Mouse (Mus musculus): ENCODE measurements around the gene Cdh23.
A peak's percentile ranks its signal among the peaks of the same experiment; 100 is the strongest.

Gene Cdh23

DNA sequence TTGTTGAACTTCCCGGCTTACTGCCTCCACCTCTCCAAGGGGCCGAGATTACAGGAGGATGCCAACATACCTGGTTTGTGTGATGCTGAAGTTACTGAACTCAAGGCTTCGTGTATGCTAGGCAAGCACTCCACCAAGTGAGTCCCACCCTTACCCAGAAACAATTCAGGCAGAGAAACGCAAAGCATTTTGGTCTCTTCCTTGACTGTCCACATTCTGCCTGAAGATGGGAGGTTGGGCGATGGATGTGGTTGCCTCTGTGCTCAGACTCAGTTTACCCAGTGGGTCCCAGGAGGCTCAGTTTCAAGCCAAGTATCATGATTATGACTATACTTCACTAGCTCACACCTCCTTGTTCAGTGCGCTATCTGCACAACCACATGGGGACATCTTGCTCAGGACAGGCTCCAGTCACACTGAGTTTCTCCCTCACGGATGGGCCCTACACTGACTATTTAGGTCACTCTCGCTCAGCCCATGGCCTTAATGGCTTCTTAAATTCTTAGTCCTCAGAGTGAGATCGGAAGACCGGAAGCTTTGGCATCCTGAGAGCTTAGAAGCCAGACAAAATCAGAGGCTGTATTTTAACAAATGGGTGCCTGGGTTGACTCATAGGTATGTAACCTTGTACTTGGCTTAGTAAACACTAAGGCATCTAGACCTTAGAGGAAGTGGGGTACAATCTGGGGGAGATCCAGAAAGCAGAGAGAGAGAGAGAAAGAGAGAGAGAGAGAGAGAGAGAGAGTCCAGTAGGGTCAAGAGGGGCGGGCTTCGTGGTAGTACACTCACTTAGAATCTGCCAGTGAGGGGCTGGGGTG, 118.2 kb downstream of the Cdh23 start:
- DNase-seq (ENCODE audit: low spot score in 2 of 2): no peak

DNA sequence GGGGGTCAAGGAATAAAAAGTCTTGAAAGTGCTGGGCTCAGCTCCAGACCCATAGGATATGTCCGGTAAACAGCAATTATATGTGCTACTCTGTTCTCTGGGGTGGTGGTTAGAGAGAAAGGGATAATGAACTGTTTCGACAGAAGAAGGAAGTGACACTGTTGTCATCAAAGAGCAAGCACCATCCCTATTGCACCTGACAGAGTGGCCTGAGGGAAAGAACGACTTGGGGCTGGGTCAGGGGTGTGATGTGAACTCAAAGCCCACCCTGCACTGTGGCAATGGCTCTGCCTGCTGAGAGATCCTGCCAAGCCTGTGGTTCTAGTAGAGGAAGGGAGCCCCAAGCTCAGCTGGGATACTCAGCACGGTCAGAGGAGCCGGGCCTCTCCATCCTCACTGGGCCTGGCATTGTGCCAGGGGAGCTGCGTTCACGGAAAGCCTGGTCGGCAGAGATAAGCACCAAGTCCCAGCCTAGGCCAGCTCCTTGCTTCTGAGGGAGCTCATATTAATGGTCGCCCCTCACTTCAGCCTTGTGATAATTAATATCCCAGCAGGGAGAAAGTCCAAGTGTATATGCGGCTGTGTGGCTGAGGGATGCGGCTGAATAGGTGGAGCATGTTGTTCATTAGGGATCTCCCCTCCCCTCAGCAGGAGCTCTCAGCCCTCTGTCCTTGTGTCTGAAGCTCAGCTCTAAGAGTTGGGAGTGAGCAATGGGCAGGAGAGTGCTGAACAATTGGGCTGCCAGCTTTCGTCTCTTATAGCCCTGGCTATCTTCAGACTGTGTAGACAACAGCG, 119.0 kb downstream of the Cdh23 start:
- DNase-seq (ENCODE audit: low spot score in 2 of 2): peak in 1 of 2 experiments; percentile 23

DNA sequence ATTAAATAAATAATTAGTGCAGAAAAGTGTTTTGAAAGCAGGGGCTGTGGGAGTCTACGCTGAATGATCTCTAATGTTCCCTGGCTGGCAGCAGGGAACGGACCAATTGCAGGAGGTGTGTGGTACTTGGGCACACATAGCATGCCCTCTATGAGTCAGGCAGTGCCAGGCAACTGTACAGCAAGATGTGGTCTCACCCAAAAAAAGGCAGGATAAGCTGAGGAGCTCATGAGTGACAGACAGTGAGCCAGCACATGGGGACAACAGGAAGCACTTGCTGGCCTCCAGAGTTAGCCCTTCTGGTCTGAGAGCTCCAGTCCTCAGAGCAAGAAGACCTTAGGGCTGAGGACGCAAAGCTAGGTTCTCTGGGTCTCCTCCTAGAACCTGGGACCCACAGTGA, 121.4 kb downstream of the Cdh23 start:
- DNase-seq (ENCODE audit: low spot score in 2 of 2): no peak

DNA sequence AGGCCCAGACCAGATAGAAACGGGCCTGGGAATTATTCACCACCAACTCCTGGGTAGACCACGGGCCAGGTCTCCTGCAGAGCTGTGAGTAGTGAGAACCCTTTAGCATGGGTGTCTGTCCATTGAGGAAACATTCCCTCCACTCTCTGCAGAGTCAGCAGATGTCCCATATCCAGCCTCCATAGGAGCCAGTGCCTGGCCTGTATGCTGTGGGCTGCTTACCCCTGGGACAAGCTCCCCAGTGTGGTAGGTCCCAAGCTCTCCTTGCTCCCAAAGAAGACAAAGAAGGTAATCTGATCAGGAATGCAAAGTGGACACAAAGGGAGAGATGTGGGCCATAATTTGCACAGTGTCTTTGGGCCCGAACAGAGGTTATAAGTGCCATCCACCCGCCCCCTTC, 124.8 kb downstream of the Cdh23 start:
- DNase-seq (ENCODE audit: low spot score in 2 of 2): no peak

DNA sequence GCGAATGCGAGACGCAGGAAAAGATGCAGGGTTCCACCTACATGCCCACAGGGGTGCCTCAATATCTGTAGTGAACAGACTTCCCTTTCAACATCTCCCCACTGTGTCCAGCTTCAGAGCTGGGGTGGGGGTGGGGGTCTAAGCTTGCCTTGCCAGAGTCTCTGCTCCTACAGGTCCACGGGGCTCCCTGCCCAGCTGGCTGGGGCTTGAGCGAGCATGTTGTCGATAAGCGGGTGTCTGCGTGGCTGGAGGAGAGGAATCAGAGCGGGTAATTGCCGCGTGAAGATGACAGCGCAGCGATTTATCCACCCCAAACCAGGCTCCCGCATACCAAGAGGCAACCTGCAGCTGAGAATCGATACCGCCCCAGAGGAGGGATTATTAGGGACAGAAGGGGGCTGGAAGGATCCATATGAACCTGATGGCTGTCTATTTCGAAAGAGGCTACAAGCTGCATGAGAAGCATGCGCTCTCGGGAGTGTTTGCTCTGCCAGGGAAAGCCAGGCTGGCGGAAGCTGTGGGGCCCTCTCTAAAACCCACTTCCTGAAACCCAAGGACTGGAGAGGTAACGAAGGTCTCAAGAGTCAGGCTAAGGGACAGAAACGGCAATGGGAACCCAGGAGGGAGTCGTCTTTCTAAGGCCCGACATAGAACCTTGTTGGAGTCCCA, 129.8 kb downstream of the Cdh23 start:
- DNase-seq (ENCODE audit: low spot score in 2 of 2): no peak

DNA sequence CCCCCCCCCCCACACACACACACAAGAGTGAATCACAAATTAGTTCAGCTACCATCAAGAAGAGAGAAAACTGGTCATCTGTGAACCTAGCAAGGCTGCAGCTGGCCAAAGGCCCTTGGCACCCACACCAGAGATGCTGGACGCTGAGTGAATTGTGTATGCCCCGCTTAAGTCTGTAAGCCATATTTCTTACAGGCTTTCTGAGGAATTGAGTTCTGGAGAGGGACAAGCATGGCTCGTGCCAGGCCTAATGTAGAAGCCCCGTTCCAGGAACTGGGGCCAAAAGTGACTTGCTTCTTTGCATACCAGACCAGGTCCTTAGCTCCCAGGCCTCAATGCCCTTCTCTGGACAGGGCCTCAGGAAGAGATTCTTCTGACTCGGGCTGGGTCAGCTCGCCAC, 132.2 kb downstream of the Cdh23 start:
- DNase-seq (ENCODE audit: low spot score in 2 of 2): no peak

DNA sequence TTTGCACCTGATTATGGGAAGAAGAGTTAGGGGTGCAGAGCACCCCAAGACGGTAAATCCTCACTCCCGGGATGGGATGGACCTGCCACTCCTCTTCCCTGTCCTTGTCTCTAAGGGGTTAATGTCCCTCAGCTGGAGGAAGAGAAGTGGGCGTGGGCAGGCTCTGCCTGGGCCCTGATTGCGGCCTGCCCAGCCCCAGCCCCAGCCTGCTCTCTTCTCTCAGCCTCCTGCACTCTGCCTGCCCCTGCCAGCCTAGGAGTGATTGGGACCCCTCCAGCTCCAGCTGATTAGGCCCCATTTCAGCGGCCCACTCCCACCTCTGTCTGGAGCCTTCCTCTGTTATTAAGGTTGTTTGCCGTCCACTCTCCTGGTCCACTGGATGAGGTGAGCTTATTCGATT, 133.3 kb downstream of the Cdh23 start:
- no peak for DNase-seq (ENCODE audit: low spot score in 2 of 2)

DNA sequence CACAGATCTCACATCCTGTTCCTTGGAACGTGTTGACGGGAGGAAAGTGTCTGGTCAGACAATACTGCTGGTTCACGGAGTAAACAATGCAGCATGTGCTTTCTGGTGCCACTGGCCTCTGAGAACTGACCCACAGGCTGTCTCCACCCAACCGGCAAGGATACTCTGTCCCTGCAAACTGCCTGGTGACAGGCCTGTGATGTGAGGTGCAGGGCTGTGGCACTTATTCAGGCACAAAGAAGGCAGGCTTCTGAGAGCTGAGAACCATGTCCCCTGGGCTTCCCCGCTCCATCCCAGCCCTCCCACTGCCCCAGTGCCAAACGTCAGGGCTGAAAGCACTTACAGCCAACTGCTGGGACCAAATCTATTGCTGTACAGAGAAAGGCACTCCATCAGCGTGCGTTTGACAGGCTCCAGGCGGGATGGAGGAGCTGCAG, 137.8 kb downstream of the Cdh23 start:
- DNase-seq (ENCODE audit: low spot score in 2 of 2): no peak

DNA sequence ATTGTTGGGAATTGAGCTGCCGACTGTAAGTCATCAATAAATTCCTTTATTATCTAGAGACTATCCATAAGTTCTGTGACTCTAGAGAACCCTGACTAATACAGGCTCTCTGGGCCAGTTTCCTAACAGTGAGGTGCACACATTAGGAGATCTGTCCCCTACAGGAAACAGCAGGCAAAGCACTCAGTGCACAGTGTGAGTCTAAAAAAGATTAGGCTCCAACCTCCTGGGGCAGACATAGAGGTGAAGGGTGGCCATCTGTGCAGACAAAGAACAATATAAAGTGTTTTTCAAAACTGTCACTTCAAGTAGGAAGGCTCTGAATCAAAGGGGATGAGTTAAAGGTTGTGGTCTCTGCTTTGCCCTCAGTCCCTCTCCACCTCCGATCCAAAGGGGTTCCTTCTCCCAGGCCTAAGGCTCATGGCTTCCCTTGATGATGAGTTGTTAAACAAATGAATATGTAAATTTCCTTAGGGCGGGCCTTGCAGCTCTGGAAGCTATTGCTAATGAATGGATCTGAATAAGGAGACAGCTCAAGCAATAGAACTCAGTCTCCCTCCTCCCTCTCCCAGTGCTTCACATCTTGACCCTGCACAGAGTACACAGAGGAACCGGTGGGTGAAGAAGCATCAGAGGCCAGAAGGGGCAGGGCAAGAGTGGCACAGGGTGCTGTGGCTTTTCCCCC, 143.2 kb downstream of the Cdh23 start:
- DNase-seq (ENCODE audit: low spot score in 2 of 2): no peak

DNA sequence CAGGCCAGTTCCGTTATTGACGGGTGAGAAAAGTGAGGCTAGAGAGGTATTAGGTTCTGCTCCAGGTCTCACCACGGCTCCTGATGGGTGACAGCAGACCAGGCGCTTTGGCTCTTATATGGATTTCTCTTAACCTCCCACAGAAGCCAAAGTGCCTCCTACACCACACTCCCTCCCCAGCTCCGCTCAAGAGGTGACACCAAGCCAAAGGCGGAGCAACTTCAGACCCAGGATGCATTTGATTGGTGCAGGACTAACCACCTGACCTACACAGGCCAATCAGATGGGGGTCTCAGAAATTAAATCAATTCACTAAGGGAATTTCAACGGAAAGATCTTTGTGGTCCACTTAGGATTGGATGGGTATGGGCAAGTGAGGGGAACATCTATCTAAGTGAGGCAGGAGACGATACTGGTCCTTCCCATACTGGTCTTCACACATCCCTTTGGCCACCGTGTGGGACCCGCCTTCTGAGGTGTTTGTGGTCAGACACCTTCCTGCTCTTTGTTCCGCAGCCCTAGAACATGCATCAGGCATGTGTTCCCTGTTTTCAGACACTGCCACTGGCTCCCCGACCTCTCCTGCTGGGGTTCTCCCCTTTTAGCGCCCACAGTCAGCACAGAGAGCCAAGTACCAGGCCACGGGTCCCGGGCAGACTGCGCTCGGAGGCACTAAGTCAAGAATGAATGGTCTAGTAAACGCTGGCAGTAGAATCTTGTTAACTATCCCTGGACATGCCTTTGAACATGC, 157.0 kb downstream of the Cdh23 start:
- no peak for DNase-seq (ENCODE audit: low spot score in 2 of 2)

DNA sequence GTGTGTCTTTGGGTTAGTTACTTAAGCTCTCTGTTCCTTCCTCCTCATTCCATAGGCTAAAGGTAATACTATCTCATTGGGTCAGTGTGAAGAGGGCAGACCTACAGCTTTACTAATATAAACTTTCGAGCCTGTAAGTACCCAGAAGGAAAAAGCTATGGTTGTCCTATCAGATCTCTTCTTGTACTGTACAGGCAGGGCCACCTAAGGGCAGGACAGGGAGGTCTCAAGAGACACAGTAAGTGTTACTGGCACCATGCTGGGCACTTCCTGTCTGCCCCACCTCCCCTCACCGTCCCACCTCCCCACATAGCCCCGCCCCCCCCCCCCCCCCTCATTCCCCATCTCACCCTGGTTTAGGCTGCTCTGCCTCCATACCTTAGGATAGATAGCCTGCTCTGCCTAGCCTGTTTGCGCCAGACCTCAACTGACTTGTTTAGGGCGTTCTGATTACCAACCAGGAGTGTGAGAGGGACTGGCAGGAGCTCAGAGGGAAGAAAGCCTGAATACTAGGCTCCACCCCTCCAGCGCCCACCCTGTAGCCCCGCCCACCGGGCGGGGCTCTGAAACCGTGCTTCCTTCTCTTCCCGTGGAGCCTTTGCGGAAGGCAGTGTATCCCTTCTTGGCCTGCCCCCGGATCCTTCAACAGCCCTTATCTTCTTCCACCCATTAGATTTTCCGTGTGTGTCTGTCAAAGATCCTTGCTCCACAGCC, 160.0 kb downstream of the Cdh23 start:
- DNase-seq (ENCODE audit: low spot score in 2 of 2): no peak

DNA sequence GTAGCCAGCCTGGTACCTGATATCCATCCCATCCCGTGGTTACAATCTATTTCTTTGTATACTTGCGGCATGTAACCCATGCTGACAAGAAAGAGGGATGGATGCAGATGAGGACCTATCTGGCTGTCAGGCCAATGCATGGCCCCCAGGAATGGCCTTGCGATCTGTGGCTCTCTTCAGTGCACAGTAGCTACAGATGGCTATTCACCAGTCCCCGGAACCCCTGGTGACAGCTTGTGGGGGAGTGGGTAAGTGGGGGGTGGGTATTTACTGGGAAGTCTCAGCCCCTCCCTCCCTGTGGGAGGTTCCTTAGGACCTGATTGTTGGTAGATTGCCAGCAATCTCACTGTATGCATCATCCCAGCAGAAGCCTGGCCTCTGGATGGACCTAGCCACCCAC, 163.8 kb downstream of the Cdh23 start:
- no peak for DNase-seq (ENCODE audit: low spot score in 2 of 2)

DNA sequence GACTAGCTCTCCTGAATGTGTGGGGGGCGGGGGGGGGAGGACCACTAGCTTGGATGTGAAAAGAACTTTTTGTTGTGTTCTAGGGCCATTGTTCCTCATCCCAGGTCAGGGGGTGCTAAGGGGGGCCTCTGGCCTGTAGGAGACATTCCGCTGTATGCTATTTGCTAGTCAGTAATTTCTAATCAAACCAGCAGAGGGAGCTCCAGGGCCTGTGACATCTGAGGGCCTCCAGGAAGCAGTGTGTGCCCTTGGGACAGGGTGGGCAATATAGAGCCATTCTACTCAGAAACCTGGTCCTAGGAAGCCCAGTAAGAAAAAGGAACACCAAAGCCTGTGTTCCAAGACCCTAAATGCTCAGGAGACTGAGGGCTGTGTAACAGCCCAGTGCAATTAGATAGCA, 164.9 kb downstream of the Cdh23 start:
- DNase-seq (ENCODE audit: low spot score in 2 of 2): peak; percentile 18 to 30

DNA sequence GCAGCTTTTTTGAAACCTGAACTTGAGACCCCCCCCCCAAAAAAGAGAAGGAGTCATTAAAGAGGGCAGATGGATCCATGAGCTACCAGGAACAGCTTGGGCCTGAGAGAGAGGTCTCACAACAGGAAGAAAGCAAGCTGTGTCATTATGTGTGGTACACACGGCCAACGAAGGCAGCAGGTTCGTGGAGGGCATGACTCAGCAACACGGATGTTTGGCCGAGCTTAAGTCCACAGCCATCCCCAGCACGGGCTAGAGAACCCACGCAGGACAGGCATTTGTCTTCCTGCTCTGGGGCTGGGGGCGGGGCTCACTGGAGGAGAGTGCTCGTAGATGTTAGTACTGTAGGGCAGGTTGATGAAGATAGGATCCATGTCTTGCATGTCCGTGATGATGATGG, 165.7 kb downstream of the Cdh23 start:
- DNase-seq (ENCODE audit: low spot score in 2 of 2): no peak

DNA sequence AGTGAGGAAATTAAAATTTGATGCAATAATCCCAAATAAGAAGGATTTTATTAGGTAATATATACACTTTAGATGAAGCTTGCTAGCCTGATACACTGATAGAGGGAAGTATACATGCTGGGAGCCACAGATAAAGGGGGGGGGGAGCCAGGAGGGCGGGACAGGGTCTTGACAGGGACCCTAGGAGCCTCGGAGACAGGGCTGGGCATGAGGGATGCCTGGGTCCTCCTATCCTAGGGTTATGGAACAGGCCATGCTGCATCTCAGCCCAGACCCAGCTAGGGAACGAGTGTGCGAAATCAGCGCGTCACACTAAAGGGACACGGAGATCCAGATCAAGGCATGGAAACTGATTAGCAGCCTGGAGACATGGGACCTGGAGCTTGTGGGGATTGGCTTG, 168.3 kb downstream of the Cdh23 start:
- no peak for DNase-seq (ENCODE audit: low spot score in 2 of 2)

DNA sequence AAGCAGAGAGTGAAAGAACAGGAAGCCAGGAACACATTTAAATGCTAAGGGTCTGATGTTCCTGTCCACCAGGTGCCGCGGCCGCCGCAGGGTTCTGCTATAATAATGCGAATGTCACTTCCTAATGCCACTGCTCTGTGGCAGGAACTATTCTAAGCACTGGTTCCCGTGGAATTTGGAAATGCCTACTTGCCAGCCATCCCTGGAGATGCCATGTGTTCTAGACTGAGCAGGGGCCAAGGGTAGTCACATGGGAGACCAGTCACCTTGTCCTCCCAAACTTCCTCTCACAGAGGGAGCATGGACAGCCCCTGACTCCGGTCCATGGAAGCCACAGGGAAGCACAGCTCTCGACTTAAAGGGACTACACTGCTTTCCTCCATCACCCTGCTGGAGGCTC, 171.2 kb downstream of the Cdh23 start:
- DNase-seq (ENCODE audit: low spot score in 2 of 2): no peak

DNA sequence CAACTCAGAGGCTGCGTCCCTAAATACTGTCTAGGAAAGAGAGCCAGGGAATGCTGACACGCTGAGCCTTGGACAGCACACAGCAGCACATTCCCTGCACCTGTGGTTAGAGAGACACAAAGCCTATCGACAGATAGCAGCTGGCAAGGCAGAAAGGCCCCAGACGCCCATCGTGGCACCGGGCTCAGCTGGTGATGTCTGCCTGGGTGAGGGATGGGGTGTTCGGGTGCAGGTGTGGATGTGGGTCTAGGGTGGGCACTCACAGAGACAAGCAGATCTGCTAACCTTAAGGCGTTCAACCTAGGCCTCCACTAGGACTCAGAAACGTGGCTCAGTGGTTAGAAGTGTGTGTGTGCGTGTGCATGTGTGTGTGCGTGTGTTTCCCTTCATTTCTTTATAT, 180.0 kb downstream of the Cdh23 start:
- DNase-seq (ENCODE audit: low spot score in 2 of 2): no peak

DNA sequence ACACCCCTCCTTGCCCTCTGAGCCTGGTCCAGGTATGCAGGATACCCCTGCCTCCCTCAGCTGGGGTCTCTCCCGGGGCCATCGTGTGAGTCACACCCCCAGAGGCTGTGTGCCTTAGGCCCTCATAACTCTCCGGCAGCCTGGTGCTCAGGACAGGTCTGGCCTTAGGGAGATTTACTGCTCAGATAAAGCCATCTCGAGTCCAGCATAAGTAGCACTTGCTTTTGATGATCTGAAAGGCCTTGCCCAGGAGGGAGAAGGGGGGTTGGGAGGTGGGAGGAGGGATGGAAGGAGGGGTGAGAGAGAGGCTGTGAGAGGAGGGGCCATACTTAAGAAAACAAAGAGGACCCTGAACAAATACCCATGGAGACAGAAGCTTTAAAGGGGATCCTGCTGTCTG, 197.8 kb downstream of the Cdh23 start:
- DNase-seq (ENCODE audit: low spot score in 2 of 2): no peak

DNA sequence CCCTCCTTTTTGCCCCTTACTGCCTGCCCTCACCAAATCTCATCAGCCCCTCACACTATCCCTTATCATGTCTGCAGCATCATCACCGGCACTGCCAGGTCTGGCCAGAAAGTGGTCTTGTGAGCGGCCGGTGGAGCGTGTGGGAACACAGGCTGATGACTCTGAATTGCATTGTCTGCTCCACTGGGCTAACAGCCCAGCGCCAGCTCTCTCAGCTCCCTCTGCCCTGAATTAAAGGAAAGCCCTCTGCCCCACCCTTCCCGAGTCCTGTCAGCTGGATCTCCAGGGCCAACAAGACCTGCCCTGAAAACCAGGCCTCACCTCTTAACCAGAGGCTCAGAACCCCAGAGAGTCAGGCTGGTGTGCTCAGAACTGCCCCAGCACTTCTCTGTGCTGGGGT, 201.2 kb downstream of the Cdh23 start:
- peak in 1 of 2 experiments; percentile 5 for DNase-seq (ENCODE audit: low spot score in 2 of 2)

DNA sequence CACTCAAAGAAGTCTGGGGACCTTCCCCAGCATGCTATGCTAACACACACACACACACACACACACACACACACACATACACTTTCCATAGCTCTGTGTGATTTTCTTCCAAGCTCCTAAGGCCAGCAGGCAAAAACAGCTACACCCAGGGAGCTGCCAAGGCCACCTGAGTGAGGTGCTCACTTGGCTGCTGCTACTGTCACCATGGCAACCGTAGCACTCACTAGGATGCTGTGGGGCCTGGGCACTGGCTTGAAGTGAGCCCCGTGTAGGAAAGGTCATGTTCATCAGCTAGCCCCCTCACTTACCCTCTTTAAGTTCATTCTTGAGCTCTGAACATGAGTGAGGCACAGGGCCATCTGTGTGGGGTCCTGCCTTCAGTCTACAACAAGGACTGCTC, 204.8 kb downstream of the Cdh23 start:
- DNase-seq (ENCODE audit: low spot score in 2 of 2): no peak

DNA sequence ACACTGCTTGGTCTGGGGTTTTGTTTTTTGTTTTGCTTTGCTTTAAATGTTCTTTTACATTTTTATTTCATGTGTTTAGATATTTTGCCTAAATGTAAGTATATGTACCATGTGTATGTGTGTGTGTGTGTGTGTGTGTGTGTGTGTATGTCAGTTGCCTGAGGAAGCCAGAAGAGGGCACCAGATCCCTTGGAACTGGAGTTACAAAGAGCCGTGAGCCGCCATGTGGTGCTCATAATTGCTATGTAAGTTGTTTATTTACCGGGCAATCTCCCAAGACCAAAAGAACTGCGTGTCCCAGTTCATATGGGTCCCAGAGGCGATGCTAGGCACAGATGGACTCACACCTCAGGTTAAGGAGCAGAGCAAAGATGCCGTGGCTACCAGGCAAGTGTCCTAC, 214.9 kb downstream of the Cdh23 start:
- no peak for DNase-seq (ENCODE audit: low spot score in 2 of 2)
